Mouse (Mus musculus): ENCODE results near the gene Rnf222. TPM values are rescaled to one million over a fixed set of nuclear protein-coding genes. Genes with fewer than 3 reads are reported as not detected.
"Not testable (repeated sequence)": the region's sequence is repeated elsewhere in the genome, so short reads cannot be mapped to it uniquely, and the experiment has no call there.

The Rnf222 gene
- polyA plus RNA-seq, 1 experiment from 2014 or later = not detected

GRCm38 (mm10) chr11:68936951-68937350 lies 48.6 kb downstream of the Rnf222 start:
- not testable (repeated sequence) for H3K36me3 ChIP-seq (ENCODE audit: control insufficient read depth, insufficient read depth, low read length); H3K4me2 ChIP-seq (ENCODE audit: low read length); H3K27ac ChIP-seq (replicated peaks; ENCODE audit: low read depth, low read length); H3K4me1 ChIP-seq (ENCODE audit: control insufficient read depth, insufficient read depth, low read length); DNase-seq; H3K9ac ChIP-seq (replicated peaks; ENCODE audit: low read length); H3K4me3 ChIP-seq (replicated peaks; ENCODE audit: low read depth, low read length); H3K27me3 ChIP-seq (ENCODE audit: control insufficient read depth, insufficient read depth, low read length); H3K9me3 ChIP-seq (ENCODE audit: control insufficient read depth, low read length); ATAC-seq (ENCODE audit: low FRiP score, low TSS enrichment)
- WGBS = 88% methylated on average over 4 of the region's 4 CpGs

- Histone ChIP-seq H3K9ac (replicated peaks; ENCODE audit: low read length) (peak overlapping the region; percentile 56), H3K4me2 (ENCODE audit: low read length) (peak overlapping the region; percentile 76), H3K9me3 (ENCODE audit: control insufficient read depth, low read length) (no peaks in the 10 kb centered on the region), H3K27ac (replicated peaks; ENCODE audit: low read depth, low read length) (peak overlapping the region; percentile 76), H3K36me3 (ENCODE audit: control insufficient read depth, insufficient read depth, low read length) (0 out of 2 replicates have a peak, but pooled peaks cover 2% of the 10 kb centered on the region), H3K4me1 (ENCODE audit: control insufficient read depth, insufficient read depth, low read length) (0 out of 2 replicates have a peak, but pooled peaks cover 8% of the 10 kb centered on the region), H3K27me3 (ENCODE audit: control insufficient read depth, insufficient read depth, low read length) (no peaks in the 10 kb centered on the region), H3K4me3 (replicated peaks; ENCODE audit: low read depth, low read length) (peak overlapping the region; percentile 46)
- ATAC-seq (ENCODE audit: low FRiP score, low TSS enrichment) (peak; percentile 99), DNase-seq (peak; percentile 94)
- 2% methylated on average over 16 of the region's 16 CpGs for WGBS
Observed at GRCm38 (mm10) chr11:68939451-68940304, 51.3 kb downstream of the Rnf222 start.

- H3K9me3 ChIP-seq (ENCODE audit: control insufficient read depth, low read length) = no peaks in the 10 kb centered on the region
- H3K36me3 ChIP-seq (ENCODE audit: control insufficient read depth, insufficient read depth, low read length) = 0 out of 2 replicates have a peak, but pooled peaks cover 4% of the 10 kb centered on the region
- DNase-seq = no peak
- no peaks in the 10 kb centered on the region for H3K27me3 ChIP-seq (ENCODE audit: control insufficient read depth, insufficient read depth, low read length)
- 0 out of 2 replicates have a peak overlapping the region, but pooled peaks have one; percentile 76 for H3K27ac ChIP-seq (replicated peaks; ENCODE audit: low read depth, low read length)
- 59% methylated on average over 4 of the region's 4 CpGs for WGBS
- H3K9ac ChIP-seq (replicated peaks; ENCODE audit: low read length) = peak overlapping the region; percentile 56; the same call in 1 of the 2 replicates
- H3K4me3 ChIP-seq (replicated peaks; ENCODE audit: low read depth, low read length) = peak overlapping the region; percentile 46
- no peak for ATAC-seq (ENCODE audit: low FRiP score, low TSS enrichment)
- H3K4me2 ChIP-seq (ENCODE audit: low read length) = peak overlapping the region; percentile 76
- H3K4me1 ChIP-seq (ENCODE audit: control insufficient read depth, insufficient read depth, low read length) = 0 out of 2 replicates have a peak, but pooled peaks cover 8% of the 10 kb centered on the region
Observed at GRCm38 (mm10) chr11:68940516-68940915, 52.2 kb downstream of the Rnf222 start.

- 0 out of 2 replicates have a peak, but pooled peaks cover 4% of the 10 kb centered on the region for H3K36me3 ChIP-seq (ENCODE audit: control insufficient read depth, insufficient read depth, low read length)
- DNase-seq = no peak
- WGBS = 91% methylated on average over 8 of the region's 8 CpGs
- no peaks in the 10 kb centered on the region for H3K9me3 ChIP-seq (ENCODE audit: control insufficient read depth, low read length)
- H3K27ac ChIP-seq (replicated peaks; ENCODE audit: low read depth, low read length) = no peak overlapping the region
- no peak overlapping the region for H3K4me3 ChIP-seq (replicated peaks; ENCODE audit: low read depth, low read length)
- H3K9ac ChIP-seq (replicated peaks; ENCODE audit: low read length) = no peak overlapping the region
- no peaks in the 10 kb centered on the region for H3K27me3 ChIP-seq (ENCODE audit: control insufficient read depth, insufficient read depth, low read length)
- H3K4me2 ChIP-seq (ENCODE audit: low read length) = no peak overlapping the region
- 0 out of 2 replicates have a peak, but pooled peaks cover 8% of the 10 kb centered on the region for H3K4me1 ChIP-seq (ENCODE audit: control insufficient read depth, insufficient read depth, low read length)
- no peak for ATAC-seq (ENCODE audit: low FRiP score, low TSS enrichment)
Observed at GRCm38 (mm10) chr11:68942731-68943130, 54.4 kb downstream of the Rnf222 start.

GRCm38 (mm10) chr11:68945245-68945644 lies 56.9 kb downstream of the Rnf222 start:
- no peaks in the 10 kb centered on the region for H3K27me3 ChIP-seq (ENCODE audit: control insufficient read depth, insufficient read depth, low read length)
- DNase-seq (no peak), ATAC-seq (ENCODE audit: low FRiP score, low TSS enrichment) (no peak)
- 0 out of 2 replicates have a peak, but pooled peaks cover 7% of the 10 kb centered on the region for H3K4me1 ChIP-seq (ENCODE audit: control insufficient read depth, insufficient read depth, low read length)
- H3K36me3 ChIP-seq (ENCODE audit: control insufficient read depth, insufficient read depth, low read length) = 0 out of 2 replicates have a peak, but pooled peaks cover 4% of the 10 kb centered on the region
- no peak overlapping the region for H3K4me3 ChIP-seq (replicated peaks; ENCODE audit: low read depth, low read length)
- H3K27ac ChIP-seq (replicated peaks; ENCODE audit: low read depth, low read length) = no peak overlapping the region
- H3K4me2 ChIP-seq (ENCODE audit: low read length) = peak overlapping the region; percentile 51; the same call in 1 of the 2 replicates
- H3K9me3 ChIP-seq (ENCODE audit: control insufficient read depth, low read length) = no peaks in the 10 kb centered on the region
- WGBS = 76% methylated on average over 2 of the region's 2 CpGs
- H3K9ac ChIP-seq (replicated peaks; ENCODE audit: low read length) = no peak overlapping the region

Other genes with a start within 250 kb of the Rnf222 start
- gene Myh10, start 197.0 kb upstream of the Rnf222 start, polyA plus RNA-seq (2014; fragmentation: Nextera tagmentation; extraction: Ambion mirVana) = 96.4 and 107 TPM in 2 replicates
- gene Ndel1, start 16.7 kb upstream of the Rnf222 start, polyA plus RNA-seq (2014; fragmentation: Nextera tagmentation; extraction: Ambion mirVana) = 67.4 and 86.3 TPM in 2 replicates
- 670 and 732 TPM in 2 replicates for gene Rpl26, start 13.0 kb downstream of the Rnf222 start, polyA plus RNA-seq (2014; fragmentation: Nextera tagmentation; extraction: Ambion mirVana)
- gene Odf4, start 38.5 kb downstream of the Rnf222 start, polyA plus RNA-seq (2014; fragmentation: Nextera tagmentation; extraction: Ambion mirVana) = 0.53 and 1.1 TPM in 2 replicates
- gene Arhgef15, start 68.9 kb downstream of the Rnf222 start, polyA plus RNA-seq (2014; fragmentation: Nextera tagmentation; extraction: Ambion mirVana) = 19.3 and 19.5 TPM in 2 replicates
- gene Slc25a35, start 79.6 kb downstream of the Rnf222 start, polyA plus RNA-seq (2014; fragmentation: Nextera tagmentation; extraction: Ambion mirVana) = 1.1 and 1.9 TPM in 2 replicates
- gene Rangrf, start 86.6 kb downstream of the Rnf222 start, polyA plus RNA-seq (2014; fragmentation: Nextera tagmentation; extraction: Ambion mirVana) = 22.1 and 22.4 TPM in 2 replicates
- gene Pfas, start 119.9 kb downstream of the Rnf222 start, polyA plus RNA-seq (2014; fragmentation: Nextera tagmentation; extraction: Ambion mirVana) = 12.6 and 16.5 TPM in 2 replicates
- 55.8 and 56.1 TPM in 2 replicates for gene Ctc1, start 127.4 kb downstream of the Rnf222 start, polyA plus RNA-seq (2014; fragmentation: Nextera tagmentation; extraction: Ambion mirVana)
- gene Aurkb, start 157.1 kb downstream of the Rnf222 start, polyA plus RNA-seq (2014; fragmentation: Nextera tagmentation; extraction: Ambion mirVana) = 14.6 and 29.6 TPM in 2 replicates
- gene Borcs6, start 171.2 kb downstream of the Rnf222 start, polyA plus RNA-seq (2014; fragmentation: Nextera tagmentation; extraction: Ambion mirVana) = 17.3 and 20.1 TPM in 2 replicates
- 28.0 and 36.5 TPM in 2 replicates for gene Tmem107, start 182.3 kb downstream of the Rnf222 start, polyA plus RNA-seq (2014; fragmentation: Nextera tagmentation; extraction: Ambion mirVana)
- gene Vamp2, start 199.9 kb downstream of the Rnf222 start, polyA plus RNA-seq (2014; fragmentation: Nextera tagmentation; extraction: Ambion mirVana) = 258 and 260 TPM in 2 replicates
- 9.3 and 13.1 TPM in 2 replicates for gene Per1, start 206.7 kb downstream of the Rnf222 start, polyA plus RNA-seq (2014; fragmentation: Nextera tagmentation; extraction: Ambion mirVana)
- gene Hes7, start 231.9 kb downstream of the Rnf222 start, polyA plus RNA-seq (2014; fragmentation: Nextera tagmentation; extraction: Ambion mirVana) = 0.26 and 0.78 TPM in 2 replicates
- gene 9130213A22Rik, start 234.0 kb downstream of the Rnf222 start, polyA plus RNA-seq (2014; fragmentation: Nextera tagmentation; extraction: Ambion mirVana) = 0.22 and 0.23 TPM in 2 replicates
- 2.8 and 3.2 TPM in 2 replicates for gene Aloxe3, start 237.3 kb downstream of the Rnf222 start, polyA plus RNA-seq (2014; fragmentation: Nextera tagmentation; extraction: Ambion mirVana)